Mouse (Mus musculus): ENCODE data around the gene Emx1.

Gene Emx1

GRCm38 (mm10) chr6:85207345-85207744, 20.1 kb downstream of the Emx1 start:
- no peaks in the 10 kb centered on the region for H3K36me3 ChIP-seq (ENCODE audit: control insufficient read depth, insufficient read depth, low read length, poor library complexity, severe bottlenecking)
- DNase-seq (ENCODE audit: low read depth, low spot score) = no peak
- no peaks in the 10 kb centered on the region for H3K27me3 ChIP-seq (ENCODE audit: control insufficient read depth, insufficient read depth, low read length, poor library complexity, severe bottlenecking)

GRCm38 (mm10) chr6:85209226-85209967, 22.2 kb downstream of the Emx1 start:
- Histone ChIP-seq H3K27me3 (ENCODE audit: control insufficient read depth, insufficient read depth, low read length, poor library complexity, severe bottlenecking) (no peaks in the 10 kb centered on the region), H3K36me3 (ENCODE audit: control insufficient read depth, insufficient read depth, low read length, poor library complexity, severe bottlenecking) (no peaks in the 10 kb centered on the region)
- DNase-seq (ENCODE audit: low read depth, low spot score) = no peak

- Histone ChIP-seq H3K36me3 (ENCODE audit: control insufficient read depth, insufficient read depth, low read length, poor library complexity, severe bottlenecking) (no peaks in the 10 kb centered on the region), H3K27me3 (ENCODE audit: control insufficient read depth, insufficient read depth, low read length, poor library complexity, severe bottlenecking) (no peaks in the 10 kb centered on the region)
- no peak for DNase-seq (ENCODE audit: low read depth, low spot score)
Observed at GRCm38 (mm10) chr6:85210686-85211085, 23.4 kb downstream of the Emx1 start.

GRCm38 (mm10) chr6:85218251-85218650, 31.0 kb downstream of the Emx1 start:
- no peak for DNase-seq (ENCODE audit: low read depth, low spot score)
- Histone ChIP-seq H3K27me3 (ENCODE audit: control insufficient read depth, insufficient read depth, low read length, poor library complexity, severe bottlenecking) (no peaks in the 10 kb centered on the region), H3K36me3 (ENCODE audit: control insufficient read depth, insufficient read depth, low read length, poor library complexity, severe bottlenecking) (no peaks in the 10 kb centered on the region)

- DNase-seq (ENCODE audit: low read depth, low spot score) = no peak
- Histone ChIP-seq H3K27me3 (ENCODE audit: control insufficient read depth, insufficient read depth, low read length, poor library complexity, severe bottlenecking) (no peaks in the 10 kb centered on the region), H3K36me3 (ENCODE audit: control insufficient read depth, insufficient read depth, low read length, poor library complexity, severe bottlenecking) (no peaks in the 10 kb centered on the region)
Observed at GRCm38 (mm10) chr6:85218684-85219445, 31.6 kb downstream of the Emx1 start.

- Histone ChIP-seq H3K27me3 (ENCODE audit: control insufficient read depth, insufficient read depth, low read length, poor library complexity, severe bottlenecking) (no peaks in the 10 kb centered on the region), H3K36me3 (ENCODE audit: control insufficient read depth, insufficient read depth, low read length, poor library complexity, severe bottlenecking) (no peaks in the 10 kb centered on the region)
- DNase-seq (ENCODE audit: low read depth, low spot score) = no peak
Observed at GRCm38 (mm10) chr6:85219706-85220105, 32.5 kb downstream of the Emx1 start.

GRCm38 (mm10) chr6:85220917-85221316, 33.7 kb downstream of the Emx1 start:
- Histone ChIP-seq H3K27me3 (ENCODE audit: control insufficient read depth, insufficient read depth, low read length, poor library complexity, severe bottlenecking) (no peaks in the 10 kb centered on the region), H3K36me3 (ENCODE audit: control insufficient read depth, insufficient read depth, low read length, poor library complexity, severe bottlenecking) (no peaks in the 10 kb centered on the region)
- no peak for DNase-seq (ENCODE audit: low read depth, low spot score)

- Histone ChIP-seq H3K27me3 (ENCODE audit: control insufficient read depth, insufficient read depth, low read length, poor library complexity, severe bottlenecking) (no peaks in the 10 kb centered on the region), H3K36me3 (ENCODE audit: control insufficient read depth, insufficient read depth, low read length, poor library complexity, severe bottlenecking) (no peaks in the 10 kb centered on the region)
- DNase-seq (ENCODE audit: low read depth, low spot score) = no peak
Observed at GRCm38 (mm10) chr6:85222551-85222950, 35.3 kb downstream of the Emx1 start.

- no peaks in the 10 kb centered on the region for H3K27me3 ChIP-seq (ENCODE audit: control insufficient read depth, insufficient read depth, low read length, poor library complexity, severe bottlenecking)
- DNase-seq (ENCODE audit: low read depth, low spot score) = no peak
Observed at GRCm38 (mm10) chr6:85223498-85224150, 36.4 kb downstream of the Emx1 start.

GRCm38 (mm10) chr6:85224442-85224891, 37.2 kb downstream of the Emx1 start:
- no peaks in the 10 kb centered on the region for H3K36me3 ChIP-seq (ENCODE audit: control insufficient read depth, insufficient read depth, low read length, poor library complexity, severe bottlenecking)
- DNase-seq (ENCODE audit: low read depth, low spot score) = no peak
- H3K27me3 ChIP-seq (ENCODE audit: control insufficient read depth, insufficient read depth, low read length, poor library complexity, severe bottlenecking) = no peaks in the 10 kb centered on the region

More at GRCm38 (mm10) chr6:85223498-85224150, 36.4 kb downstream of the Emx1 start:
- H3K36me3 ChIP-seq (ENCODE audit: control insufficient read depth, insufficient read depth, low read length, poor library complexity, severe bottlenecking) = no peaks in the 10 kb centered on the region

GRCm38 (mm10) chr6:85226570-85226969, 39.3 kb downstream of the Emx1 start:
- H3K36me3 ChIP-seq (ENCODE audit: control insufficient read depth, insufficient read depth, low read length, poor library complexity, severe bottlenecking) = no peaks in the 10 kb centered on the region
- DNase-seq (ENCODE audit: low read depth, low spot score) = no peak
- H3K27me3 ChIP-seq (ENCODE audit: control insufficient read depth, insufficient read depth, low read length, poor library complexity, severe bottlenecking) = no peaks in the 10 kb centered on the region

- Histone ChIP-seq H3K36me3 (ENCODE audit: control insufficient read depth, insufficient read depth, low read length, poor library complexity, severe bottlenecking) (no peaks in the 10 kb centered on the region), H3K27me3 (ENCODE audit: control insufficient read depth, insufficient read depth, low read length, poor library complexity, severe bottlenecking) (no peaks in the 10 kb centered on the region)
- no peak for DNase-seq (ENCODE audit: low read depth, low spot score)
Observed at GRCm38 (mm10) chr6:85227520-85227919, 40.3 kb downstream of the Emx1 start.

- Histone ChIP-seq H3K27me3 (ENCODE audit: control insufficient read depth, insufficient read depth, low read length, poor library complexity, severe bottlenecking) (no peaks in the 10 kb centered on the region), H3K36me3 (ENCODE audit: control insufficient read depth, insufficient read depth, low read length, poor library complexity, severe bottlenecking) (no peaks in the 10 kb centered on the region)
- no peak for DNase-seq (ENCODE audit: low read depth, low spot score)
Observed at GRCm38 (mm10) chr6:85230762-85231161, 43.5 kb downstream of the Emx1 start.

GRCm38 (mm10) chr6:85231469-85231868, 44.2 kb downstream of the Emx1 start:
- Histone ChIP-seq H3K36me3 (ENCODE audit: control insufficient read depth, insufficient read depth, low read length, poor library complexity, severe bottlenecking) (no peaks in the 10 kb centered on the region), H3K27me3 (ENCODE audit: control insufficient read depth, insufficient read depth, low read length, poor library complexity, severe bottlenecking) (no peaks in the 10 kb centered on the region)
- DNase-seq (ENCODE audit: low read depth, low spot score) = no peak

GRCm38 (mm10) chr6:85232045-85232444, 44.8 kb downstream of the Emx1 start:
- Histone ChIP-seq H3K27me3 (ENCODE audit: control insufficient read depth, insufficient read depth, low read length, poor library complexity, severe bottlenecking) (no peaks in the 10 kb centered on the region), H3K36me3 (ENCODE audit: control insufficient read depth, insufficient read depth, low read length, poor library complexity, severe bottlenecking) (no peaks in the 10 kb centered on the region)
- no peak for DNase-seq (ENCODE audit: low read depth, low spot score)

Data from splenic B cell, adult 2 months (primary cell).